In genomic region chr13:94266530-94266929, GRCm38 (mm10) we compare ENCODE assay signal across 19 mouse cellular contexts.
"Had no signal": no experiment of that assay in that cellular context is flagged by ENCODE, and none has a peak within 500 bp of the region (broad histone marks: within the 10 kb centered on the region; RNA-seq: fewer than 3 reads in every experiment).

No protein-coding gene starts in this region.

- H3K27me3 ChIP-seq: intestine, embryonic 15.5 days; kidney, embryonic 15.5 days; limb, embryonic 13.5 days; midbrain, embryonic 13.5 days; stomach, embryonic 15.5 days had no signal

- H3K4me2 ChIP-seq: intestine, embryonic 15.5 days; kidney, embryonic 15.5 days; limb, embryonic 13.5 days; lung, embryonic 14.5 days; midbrain, embryonic 13.5 days; stomach, embryonic 15.5 days had no signal

- H3K9ac ChIP-seq: intestine, embryonic 15.5 days; kidney, embryonic 15.5 days; limb, embryonic 13.5 days; lung, embryonic 14.5 days; midbrain, embryonic 13.5 days; stomach, embryonic 15.5 days had no signal

- H3K4me1 ChIP-seq: stomach, embryonic 15.5 days had no signal

- DNase-seq: kidney, adult 11 months; kidney, adult 8-10 months; kidney, postnatal 10 days; kidney, postnatal 36 days; lung, embryonic 14.5 days; right cerebral cortex, adult 18-20 months; right cerebral cortex, postnatal 14 days; spleen, adult 18-20 months; thymus, postnatal 25 days had no signal

- H3K9me3 ChIP-seq: intestine, embryonic 15.5 days; kidney, embryonic 15.5 days; limb, embryonic 10.5 days; limb, embryonic 13.5 days; midbrain, embryonic 10.5 days; midbrain, embryonic 13.5 days; stomach, embryonic 15.5 days had no signal

- ATAC-seq: intestine, embryonic 15.5 days; lung, postnatal 0 days; midbrain, embryonic 13.5 days had no signal

- H3K36me3 ChIP-seq: intestine, embryonic 15.5 days; kidney, embryonic 15.5 days; limb, embryonic 10.5 days; limb, embryonic 13.5 days; midbrain, embryonic 10.5 days; midbrain, embryonic 13.5 days; stomach, embryonic 15.5 days had no signal

- H3K4me3 ChIP-seq: intestine, embryonic 15.5 days; kidney, embryonic 15.5 days; layer of hippocampus, adult 2 months; limb, embryonic 10.5 days; limb, embryonic 13.5 days; midbrain, embryonic 10.5 days; midbrain, embryonic 13.5 days; stomach, embryonic 15.5 days had no signal

- H3K27ac ChIP-seq: intestine, embryonic 15.5 days; kidney, embryonic 15.5 days; layer of hippocampus, adult 2 months; limb, embryonic 10.5 days; limb, embryonic 13.5 days; macrophage; midbrain, embryonic 10.5 days; midbrain, embryonic 13.5 days; stomach, embryonic 15.5 days had no signal
